Mouse (Mus musculus) MEL-GATA-1-ER (cell line): ENCODE data around the gene Efhc1.
"Not testable (repeated sequence)": the region's sequence is repeated elsewhere in the genome, so short reads cannot be mapped to it uniquely, and the experiment has no call there.

Experiments
- DNase-seq: peaks from one replicate; pipeline ENCODE4 v3.0.0-alpha.2; 2012; ENCODE audit warnings: low read depth; ENCODE audit errors: extremely low read depth

The Efhc1 gene

DNA sequence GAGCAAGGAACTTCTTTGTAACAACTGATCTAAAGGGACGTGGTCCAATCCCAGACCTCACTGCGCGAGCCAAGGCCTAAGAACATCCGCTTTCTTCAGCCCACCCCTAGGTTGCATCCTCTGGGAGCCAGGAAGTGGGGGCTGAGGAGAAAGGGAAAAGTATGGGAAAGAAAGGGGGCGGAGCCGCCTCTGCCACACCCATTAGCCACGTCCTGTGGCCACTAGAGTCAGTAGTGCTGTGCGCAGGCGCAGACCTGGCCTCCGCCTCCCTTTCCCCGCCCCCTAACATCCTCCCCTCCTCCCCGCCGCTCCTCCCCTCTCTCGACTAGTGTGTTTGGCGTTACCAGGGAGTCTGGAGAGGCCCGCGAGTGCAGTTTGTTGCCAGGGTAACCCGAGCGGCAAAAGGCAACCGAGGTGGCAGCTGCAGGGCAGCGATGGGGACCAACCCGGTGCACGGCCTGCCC, at the start of gene Efhc1:
Gene Efhc1, plus strand, starts transcription at position 327 of the 464 bp plus-strand sequence.
- no peak for DNase-seq

- no peak for DNase-seq
Observed at GRCm38 (mm10) chr1:20905501-20906127, 45.8 kb upstream of the Efhc1 start.

DNA sequence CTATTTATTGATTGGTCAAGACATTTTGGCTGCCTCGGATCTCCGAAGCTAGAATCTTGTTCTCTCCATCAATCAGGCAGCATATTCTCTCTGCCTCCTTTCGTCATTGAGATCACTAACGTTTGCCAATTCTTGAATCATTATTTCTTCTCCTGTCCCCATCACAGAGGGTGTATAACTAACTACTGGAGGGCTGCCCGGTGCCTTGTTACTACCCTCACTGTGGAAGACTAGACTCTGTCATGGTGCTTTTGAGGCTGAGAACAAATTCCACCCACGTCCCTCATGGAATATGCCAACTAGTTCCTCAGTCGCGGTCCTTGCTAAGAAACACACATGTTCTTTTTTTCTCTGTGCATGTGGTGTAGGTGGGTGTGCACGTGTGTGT, 45.3 kb upstream of the Efhc1 start:
- no peak for DNase-seq

- no peak for DNase-seq
Observed at GRCm38 (mm10) chr1:20908541-20908940, 42.9 kb upstream of the Efhc1 start.

DNA sequence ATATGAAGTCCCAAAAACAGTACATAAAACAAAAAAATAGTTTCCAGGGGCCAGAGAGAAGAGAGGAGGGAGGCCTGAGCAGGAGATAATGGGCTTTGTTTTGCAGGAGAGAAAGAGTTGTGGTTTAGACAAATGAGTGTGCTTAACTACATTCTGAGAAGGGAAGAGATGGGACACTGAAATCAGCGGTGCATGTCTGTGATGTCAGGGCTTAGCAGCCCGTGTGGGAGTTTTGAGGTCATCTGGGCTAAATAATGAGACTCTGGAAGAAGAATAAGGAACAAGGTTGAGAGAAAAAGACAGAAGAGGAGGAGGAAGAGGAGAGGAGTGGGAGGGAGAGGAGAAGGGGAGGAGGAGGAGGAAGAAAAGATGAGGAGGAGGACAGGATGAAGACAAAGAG, 39.3 kb upstream of the Efhc1 start:
- no peak for DNase-seq

DNA sequence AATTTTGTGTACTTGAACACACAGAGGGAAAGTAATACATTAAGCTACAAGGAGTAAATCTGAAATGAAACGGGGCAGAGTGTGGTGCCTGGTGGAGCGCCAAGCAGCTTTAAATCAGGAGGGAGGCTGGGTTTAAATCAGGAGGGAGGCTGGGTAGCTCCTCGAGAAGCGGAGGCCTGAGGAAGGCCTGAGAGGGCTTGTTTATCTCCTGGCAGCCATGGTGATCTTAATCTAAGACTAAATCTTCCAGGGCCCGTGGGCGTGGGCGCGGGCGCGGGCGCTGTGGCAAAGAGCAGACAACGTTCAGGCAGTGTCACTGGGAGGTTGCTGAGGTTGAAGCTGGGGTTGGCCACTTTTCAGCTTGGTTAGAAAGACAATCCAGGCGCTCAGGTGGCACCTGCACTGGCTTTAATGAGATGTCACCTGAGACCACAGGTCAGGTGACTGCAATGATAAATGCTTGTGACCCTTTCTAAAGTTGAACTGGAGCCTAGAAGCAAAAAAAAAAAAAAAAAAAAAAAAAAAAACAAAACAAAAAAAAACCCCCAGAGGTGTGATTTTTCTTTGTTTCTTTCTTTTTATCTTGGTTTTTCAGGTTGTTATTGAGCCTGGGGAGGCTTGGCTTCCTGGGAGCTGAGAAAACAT, 38.8 kb upstream of the Efhc1 start:
- no peak for DNase-seq

DNA sequence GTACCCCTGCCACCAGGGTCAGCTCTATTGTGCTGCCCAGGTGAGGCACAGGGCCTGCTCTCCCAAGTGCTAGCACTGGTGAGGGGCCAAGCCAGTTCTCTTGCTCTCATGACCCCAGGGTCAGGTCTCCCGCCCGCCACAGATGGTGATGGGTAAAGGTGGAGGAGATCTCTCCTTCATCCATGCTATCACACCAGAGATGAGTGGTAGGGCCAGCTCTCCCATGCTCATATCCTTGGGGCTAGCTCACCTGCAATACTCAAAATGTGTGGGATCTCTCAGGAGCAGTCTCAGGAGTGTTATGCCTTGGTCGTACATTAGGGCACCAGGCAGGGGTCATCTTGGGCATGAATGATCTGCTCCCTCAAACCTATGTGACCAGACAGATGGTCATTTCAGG, 36.7 kb upstream of the Efhc1 start:
- no peak for DNase-seq

DNA sequence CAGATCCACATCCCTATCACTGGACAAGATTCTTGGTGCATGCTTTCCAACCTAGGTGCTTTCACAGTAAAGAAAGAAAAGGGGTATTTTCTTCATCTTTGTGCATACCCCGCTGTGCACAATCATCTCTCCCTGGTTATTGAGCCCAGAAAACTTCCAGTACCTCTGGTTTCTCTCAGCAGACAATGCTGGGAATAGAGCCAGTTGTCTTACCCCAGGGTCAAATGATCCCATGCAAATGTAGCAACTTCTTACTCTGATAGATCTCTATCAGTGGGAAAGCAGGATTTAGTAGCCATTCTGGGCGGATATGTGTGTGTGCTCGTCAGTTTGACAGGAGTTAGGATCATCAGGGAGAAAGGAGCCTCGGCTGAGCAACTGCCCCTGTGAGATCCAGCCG, 35.8 kb upstream of the Efhc1 start:
- no peak for DNase-seq

- DNase-seq: no peak
Observed at GRCm38 (mm10) chr1:20917496-20918050, 33.9 kb upstream of the Efhc1 start.

DNA sequence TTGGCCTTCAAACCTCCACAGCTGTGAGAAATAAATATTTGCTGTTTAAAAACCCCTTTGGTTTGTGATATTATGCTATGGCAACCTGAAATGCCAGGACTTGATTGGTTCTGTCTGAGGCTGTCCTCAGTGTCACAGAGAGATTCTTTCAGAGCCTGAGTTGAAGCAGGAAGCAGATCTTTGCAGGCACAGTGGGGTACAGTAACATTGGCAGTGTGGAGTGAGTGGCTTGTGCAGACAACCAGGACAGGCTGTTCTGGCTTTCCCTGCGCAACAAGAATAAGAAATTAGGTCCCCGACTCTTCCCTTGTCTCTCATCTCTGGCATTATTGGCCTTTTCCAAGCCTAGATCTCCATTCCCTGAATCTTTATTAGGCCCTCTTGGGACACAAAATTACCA, 31.7 kb upstream of the Efhc1 start:
- DNase-seq: no peak

DNA sequence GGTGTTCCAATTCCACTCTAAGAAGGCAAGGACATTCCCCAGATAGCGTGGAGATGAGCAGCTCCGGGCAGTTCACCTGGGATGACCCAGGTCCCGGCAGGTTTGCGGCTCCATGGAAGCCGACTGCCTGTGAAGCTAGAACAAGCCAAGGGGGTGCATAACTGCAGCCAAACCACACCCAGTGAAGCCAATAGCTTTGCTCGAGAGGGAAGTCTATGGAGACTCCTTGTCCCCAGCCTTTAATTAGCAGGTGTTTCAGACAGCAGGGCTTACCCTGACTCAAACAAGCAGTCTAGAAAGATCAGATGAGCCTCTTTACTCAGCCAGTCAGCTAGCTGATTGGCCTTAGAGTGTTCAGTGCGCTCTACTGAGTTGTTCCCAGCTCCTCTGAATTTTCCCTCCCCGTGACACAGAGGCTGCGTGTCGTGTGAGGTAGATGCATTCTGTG, 30.3 kb upstream of the Efhc1 start:
- DNase-seq: no peak

DNA sequence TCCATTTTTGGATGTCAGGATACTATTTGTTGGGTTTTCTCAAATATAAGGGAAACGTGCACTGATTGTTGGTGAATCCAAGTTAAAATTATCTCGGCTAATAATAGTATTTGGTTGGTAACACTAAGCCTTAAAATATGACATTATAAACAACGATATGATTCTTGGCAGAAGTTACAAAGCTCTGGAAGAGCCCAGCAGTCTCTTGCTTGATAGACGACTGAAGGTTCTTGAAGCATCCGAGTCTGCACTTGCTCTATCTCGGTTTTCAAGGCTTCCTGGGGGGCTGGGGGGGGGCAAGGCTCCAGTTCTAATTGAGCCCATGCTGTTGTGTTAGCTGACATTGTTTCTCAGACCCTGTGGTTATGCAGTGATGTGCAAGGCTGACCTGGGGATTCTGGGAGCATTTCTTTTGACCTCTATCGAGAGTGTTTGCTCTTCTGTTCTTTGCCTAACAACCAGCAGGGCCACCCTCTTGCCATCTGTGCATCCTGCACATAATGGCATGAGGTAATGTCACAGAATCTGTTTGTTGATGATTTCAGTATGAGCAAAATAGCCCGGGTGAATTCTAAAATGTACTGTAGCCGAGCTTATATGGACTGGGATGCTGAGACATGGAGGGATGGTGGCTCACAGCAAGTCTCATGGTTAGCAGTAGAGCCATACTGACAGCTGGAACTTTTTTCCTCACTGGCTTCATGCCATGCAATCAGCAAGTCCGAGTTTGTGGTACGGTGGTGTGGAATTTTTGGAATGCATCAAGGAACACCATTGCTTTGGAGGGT, 28.6 kb upstream of the Efhc1 start:
- no peak for DNase-seq

GRCm38 (mm10) chr1:20925324-20925723, 26.1 kb upstream of the Efhc1 start:
- not testable (repeated sequence) for DNase-seq

GRCm38 (mm10) chr1:20925926-20926325, 25.5 kb upstream of the Efhc1 start:
- DNase-seq: no peak

DNA sequence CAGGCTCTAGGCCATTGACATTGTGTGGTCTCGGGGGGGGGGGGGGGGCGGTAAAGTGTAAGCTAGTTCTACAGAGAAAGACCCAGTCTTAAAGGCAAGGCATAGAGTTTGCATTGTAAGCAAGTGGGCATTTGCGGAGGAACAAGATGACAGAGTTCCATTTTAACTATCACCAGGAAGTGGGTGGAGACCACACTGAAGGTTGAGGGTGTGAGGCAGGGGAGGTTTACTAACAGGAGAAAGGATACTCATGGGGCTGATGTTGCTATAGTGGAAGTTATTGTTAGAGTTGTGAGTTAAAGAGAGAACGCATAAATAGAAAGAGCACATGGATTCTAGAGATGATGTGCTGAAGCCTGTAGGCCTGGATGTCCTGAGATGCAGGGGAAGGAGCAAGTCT, 25.1 kb upstream of the Efhc1 start:
- no peak for DNase-seq

GRCm38 (mm10) chr1:20928487-20928886, 22.9 kb upstream of the Efhc1 start:
- DNase-seq: peak; percentile 62

DNA sequence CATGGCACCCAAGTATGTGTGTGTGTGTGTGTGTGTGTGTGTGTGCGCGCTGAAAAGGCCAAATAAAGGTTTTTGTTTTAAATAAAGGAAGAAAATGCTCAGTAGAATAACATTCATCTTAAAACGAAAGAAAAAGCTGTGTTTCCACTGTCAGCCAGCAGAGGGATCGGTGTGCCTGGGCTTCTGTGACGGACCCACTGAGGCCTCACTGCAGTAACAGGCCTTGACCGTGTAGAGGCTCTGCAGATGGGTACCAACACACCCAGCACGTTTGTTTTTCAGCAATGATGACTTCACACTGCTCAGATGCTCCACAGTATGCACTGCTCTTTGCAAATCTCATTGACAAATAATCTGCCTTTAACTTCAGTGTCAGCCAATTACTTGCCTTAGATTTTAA, 18.0 kb upstream of the Efhc1 start:
- DNase-seq: no peak

GRCm38 (mm10) chr1:20935106-20935505, 16.3 kb upstream of the Efhc1 start:
- no peak for DNase-seq

DNA sequence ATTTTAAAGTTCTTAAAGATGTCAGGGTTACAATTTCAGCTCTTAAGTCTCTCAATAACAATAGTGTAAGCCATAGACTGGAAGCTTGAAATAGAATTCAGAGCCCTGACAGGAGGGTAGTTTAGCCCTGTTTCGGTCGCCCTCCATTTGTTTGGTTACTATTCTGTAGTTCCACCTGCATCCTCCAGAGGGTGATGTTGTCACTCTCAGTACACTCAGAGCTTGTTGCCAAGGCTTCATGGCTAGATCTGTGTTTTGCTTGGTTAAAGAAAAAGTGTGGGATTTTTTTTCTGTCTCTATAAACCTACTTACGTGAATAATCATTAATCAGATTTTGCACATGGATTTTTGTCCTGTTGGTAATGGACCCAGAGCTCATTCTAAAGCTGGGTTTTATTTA, 12.4 kb upstream of the Efhc1 start:
- no peak for DNase-seq

- no peak for DNase-seq
Observed at GRCm38 (mm10) chr1:20940151-20940550, 11.3 kb upstream of the Efhc1 start.

- no peak for DNase-seq
Observed at GRCm38 (mm10) chr1:20941322-20941721, 10.1 kb upstream of the Efhc1 start.

DNA sequence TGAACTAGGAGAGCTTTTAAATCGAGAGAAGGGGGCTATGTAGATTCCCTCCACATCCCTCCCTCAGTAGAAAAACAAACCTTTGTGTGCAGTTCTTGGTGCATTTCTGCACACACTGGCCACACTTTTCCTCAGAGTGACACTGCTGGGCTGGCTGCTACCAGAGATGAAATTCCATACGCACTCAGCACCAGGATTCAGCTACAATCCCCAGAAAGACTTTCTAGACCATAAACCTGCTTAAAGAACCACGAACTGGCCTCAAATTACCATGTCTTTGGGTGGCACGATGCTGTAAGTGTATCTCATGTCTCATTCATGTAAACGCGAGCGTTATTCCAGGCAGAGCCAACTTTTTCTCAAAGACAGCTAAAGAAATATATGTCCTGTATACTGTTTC, 9.6 kb upstream of the Efhc1 start:
- no peak for DNase-seq
